Mouse (Mus musculus) lung, embryonic 14.5 days (tissue): Measurements from ENCODE around the gene Nav1. TPM values are rescaled to one million over a fixed set of nuclear protein-coding genes. Genes with fewer than 3 reads are reported as not detected.
A peak's percentile ranks its signal among the peaks of the same experiment; 100 is the strongest.

ENCODE experiments used
- ATAC-seq: fragments of 200-750 bp; cut with Nextera tagmentation; 2 replicates; pipeline ENCODE4 v1.8.0; 2017; ENCODE audit warnings: mild to moderate bottlenecking, moderate TSS enrichment, moderate library complexity; ENCODE audit not compliant: insufficient read depth
- DNase-seq: peaks from one replicate; pipeline ENCODE4 v3.0.0-alpha.2; 2015
- H3K27ac ChIP-seq: fragments of 300-500 bp; sonication (generic); 2 replicates; pipeline ENCODE4 v1.5.1; 2014; ENCODE audit warnings: low read depth, mild to moderate bottlenecking, moderate library complexity
- H3K27me3 ChIP-seq: fragments of 300-500 bp; sonication (generic); 2 replicates; pipeline ENCODE4 v1.6.1; 2014; ENCODE audit warnings: low read length, control low read depth; ENCODE audit not compliant: insufficient read depth
- H3K36me3 ChIP-seq: fragments of 300-500 bp; sonication (generic); 2 replicates; pipeline ENCODE4 v1.6.1; 2014; ENCODE audit warnings: control low read depth; ENCODE audit not compliant: insufficient read depth
- H3K4me1 ChIP-seq: fragments of 300-500 bp; sonication (generic); 2 replicates; pipeline ENCODE4 v1.6.1; 2014; ENCODE audit warnings: antibody characterized with exemption, control low read depth; ENCODE audit not compliant: insufficient read depth
- H3K4me2 ChIP-seq: fragments of 300-500 bp; sonication (generic); 2 replicates; pipeline ENCODE4 v1.6.1; 2014; ENCODE audit warnings: mild to moderate bottlenecking
- H3K4me3 ChIP-seq: fragments of 300-500 bp; sonication (generic); 2 replicates; pipeline ENCODE4 v1.5.1; 2014; ENCODE audit warnings: low read depth, low read length
- H3K9ac ChIP-seq: fragments of 300-500 bp; sonication (generic); 2 replicates; pipeline ENCODE4 v1.6.1; 2014
- H3K9me3 ChIP-seq: fragments of 300-500 bp; sonication (generic); 2 replicates; pipeline ENCODE4 v1.6.1; 2016; ENCODE audit warnings: low read depth, low read length, control low read depth
- CTCF ChIP-seq: IDR thresholded peaks from 2 replicates; pipeline ENCODE4 v1.5.1; 2016; ENCODE audit warnings: antibody characterized with exemption, low read depth
- WGBS: fragments of 180-500 bp; shearing (Covaris S2); extraction: QIAGEN DNeasy Blood & Tissue Kit; methylation state at CpG from one replicate; pipeline ENCODE4 v1.1.7; 2014; 5-methylcytosine and 5-hydroxymethylcytosine counted together
- polyA plus RNA-seq: library from polyadenylated mRNA; unstranded; fragments of >200 nt; fragmentation: Nextera tagmentation; extraction: Ambion mirVana; gene quantifications from 2 replicates; pipeline ENCODE4 v1.2.1, GENCODE M21; 2014

Nav1 gene
- polyA plus RNA-seq, 1 experiment from 2014 or later = 21.7 TPM

GRCm38 (mm10) chr1:135637574-135638008 is 30.5 kb upstream of the Nav1 start:
- H3K4me2 ChIP-seq = no peak overlapping the region
- no peak overlapping the region for H3K9ac ChIP-seq
- ATAC-seq (no peak), DNase-seq (no peak)
- H3K4me3 ChIP-seq = no peak overlapping the region
- H3K9me3 ChIP-seq = no peaks in the 10 kb centered on the region
- H3K27ac ChIP-seq = no peak overlapping the region
- no peaks in the 10 kb centered on the region for H3K36me3 ChIP-seq
- no peak for TF ChIP-seq CTCF
- no peaks in the 10 kb centered on the region for H3K27me3 ChIP-seq
- WGBS = 15% methylated on average over 3 of the region's 3 CpGs
- no peaks in the 10 kb centered on the region for H3K4me1 ChIP-seq

- no peak overlapping the region for H3K9ac ChIP-seq
- H3K4me1 ChIP-seq = peaks cover 8% of the 10 kb centered on the region; the same call in 1 of the 2 replicates
- H3K27me3 ChIP-seq = no peaks in the 10 kb centered on the region
- H3K4me2 ChIP-seq = no peak overlapping the region
- H3K27ac ChIP-seq = no peak overlapping the region
- H3K4me3 ChIP-seq = no peak overlapping the region
- TF ChIP-seq CTCF = no peak
- no peak for ATAC-seq
- DNase-seq = no peak
- H3K9me3 ChIP-seq = no peaks in the 10 kb centered on the region
- WGBS = 64% methylated on average over 6 of the region's 6 CpGs
- no peaks in the 10 kb centered on the region for H3K36me3 ChIP-seq
Observed at GRCm38 (mm10) chr1:135636111-135636511, 29.0 kb upstream of the Nav1 start.

- H3K4me3 ChIP-seq = no peak overlapping the region
- H3K9ac ChIP-seq = no peak overlapping the region
- H3K4me1 ChIP-seq = peaks cover 8% of the 10 kb centered on the region; the same call in 1 of the 2 replicates
- H3K27me3 ChIP-seq = no peaks in the 10 kb centered on the region
- no peaks in the 10 kb centered on the region for H3K36me3 ChIP-seq
- no peak for TF ChIP-seq CTCF
- no peak overlapping the region for H3K27ac ChIP-seq
- 74% methylated on average over 11 of the region's 11 CpGs for WGBS
- H3K4me2 ChIP-seq = no peak overlapping the region
- DNase-seq (no peak), ATAC-seq (no peak)
- H3K9me3 ChIP-seq = no peaks in the 10 kb centered on the region
Observed at GRCm38 (mm10) chr1:135635323-135636064, 28.4 kb upstream of the Nav1 start.

- no peak overlapping the region for H3K9ac ChIP-seq
- no peaks in the 10 kb centered on the region for H3K36me3 ChIP-seq
- H3K27me3 ChIP-seq = no peaks in the 10 kb centered on the region
- no peak for TF ChIP-seq CTCF
- H3K4me1 ChIP-seq = peaks cover 8% of the 10 kb centered on the region; the same call in 1 of the 2 replicates
- ATAC-seq (no peak), DNase-seq (peak; percentile 78)
- no peak overlapping the region for H3K4me3 ChIP-seq
- no peak overlapping the region for H3K4me2 ChIP-seq
- H3K27ac ChIP-seq = no peak overlapping the region
- WGBS = 13% methylated on average over 6 of the region's 6 CpGs
- H3K9me3 ChIP-seq = no peaks in the 10 kb centered on the region
Observed at GRCm38 (mm10) chr1:135634791-135635190, 27.7 kb upstream of the Nav1 start.

GRCm38 (mm10) chr1:135633884-135634283 is 26.8 kb upstream of the Nav1 start:
- ATAC-seq (no peak), DNase-seq (no peak)
- Histone ChIP-seq H3K9ac (no peak overlapping the region), H3K27me3 (no peaks in the 10 kb centered on the region), H3K4me2 (no peak overlapping the region), H3K4me1 (peaks cover 8% of the 10 kb centered on the region; the same call in 1 of the 2 replicates), H3K4me3 (no peak overlapping the region), H3K9me3 (no peaks in the 10 kb centered on the region), H3K27ac (no peak overlapping the region), H3K36me3 (no peaks in the 10 kb centered on the region)
- WGBS = 68% methylated on average over 2 of the region's 2 CpGs
- TF ChIP-seq CTCF = no peak

- Histone ChIP-seq H3K27ac (no peak overlapping the region), H3K27me3 (no peaks in the 10 kb centered on the region)
- 74% methylated on average over 4 of the region's 4 CpGs for WGBS
Observed at GRCm38 (mm10) chr1:135633478-135633877, 26.4 kb upstream of the Nav1 start.

GRCm38 (mm10) chr1:135632199-135632598 is 25.1 kb upstream of the Nav1 start:
- Histone ChIP-seq H3K27ac (0 out of 2 replicates have a peak overlapping the region, but pooled peaks have one; percentile 67), H3K4me2 (peak overlapping the region; percentile 35; the same call in 1 of the 2 replicates)

More at GRCm38 (mm10) chr1:135633478-135633877, 26.4 kb upstream of the Nav1 start:
- Histone ChIP-seq H3K9ac (no peak overlapping the region), H3K36me3 (no peaks in the 10 kb centered on the region), H3K9me3 (no peaks in the 10 kb centered on the region), H3K4me2 (no peak overlapping the region), H3K4me3 (no peak overlapping the region), H3K4me1 (peaks cover 8% of the 10 kb centered on the region; the same call in 1 of the 2 replicates)
- DNase-seq = no peak
- TF ChIP-seq CTCF = no peak
- ATAC-seq = no peak

More at GRCm38 (mm10) chr1:135632199-135632598, 25.1 kb upstream of the Nav1 start:
- H3K36me3 ChIP-seq = no peaks in the 10 kb centered on the region
- H3K4me1 ChIP-seq = peaks cover 8% of the 10 kb centered on the region; the same call in 1 of the 2 replicates
- no peaks in the 10 kb centered on the region for H3K27me3 ChIP-seq
- no peaks in the 10 kb centered on the region for H3K9me3 ChIP-seq
- no peak for DNase-seq
- no peak overlapping the region for H3K9ac ChIP-seq
- no peak overlapping the region for H3K4me3 ChIP-seq
- no peak for TF ChIP-seq CTCF
- ATAC-seq = no peak
- WGBS = 83% methylated on average over 1 of the region's 1 CpGs
